Mouse (Mus musculus): Measurements from ENCODE around the gene Mrc2. TPM values are rescaled to one million over a fixed set of nuclear protein-coding genes. Genes with fewer than 3 reads are reported as not detected.
A peak's percentile ranks its signal among the peaks of the same experiment; 100 is the strongest.

Mrc2 gene
- polyA plus RNA-seq, 1 experiment from 2014 or later, result 10.7 TPM

- H3K4me3 ChIP-seq (replicated peaks), result no peak overlapping the region
- H3K36me3 ChIP-seq, result no peaks in the 10 kb centered on the region
- ATAC-seq (ENCODE audit: insufficient read depth, low FRiP score, low read depth), result no peak
- H3K27me3 ChIP-seq (replicated peaks), result no peaks in the 10 kb centered on the region
- no peaks in the 10 kb centered on the region for H3K9me3 ChIP-seq
- no peak overlapping the region for H3K27ac ChIP-seq
- 80% methylated on average over 9 of the region's 9 CpGs for WGBS
- no peak overlapping the region for H3K4me2 ChIP-seq
- H3K9ac ChIP-seq, result no peak overlapping the region
- H3K4me1 ChIP-seq, result no peaks in the 10 kb centered on the region
Observed at GRCm38 (mm10) chr11:105371818-105372217, 79.4 kb downstream of the Mrc2 start.

DNA sequence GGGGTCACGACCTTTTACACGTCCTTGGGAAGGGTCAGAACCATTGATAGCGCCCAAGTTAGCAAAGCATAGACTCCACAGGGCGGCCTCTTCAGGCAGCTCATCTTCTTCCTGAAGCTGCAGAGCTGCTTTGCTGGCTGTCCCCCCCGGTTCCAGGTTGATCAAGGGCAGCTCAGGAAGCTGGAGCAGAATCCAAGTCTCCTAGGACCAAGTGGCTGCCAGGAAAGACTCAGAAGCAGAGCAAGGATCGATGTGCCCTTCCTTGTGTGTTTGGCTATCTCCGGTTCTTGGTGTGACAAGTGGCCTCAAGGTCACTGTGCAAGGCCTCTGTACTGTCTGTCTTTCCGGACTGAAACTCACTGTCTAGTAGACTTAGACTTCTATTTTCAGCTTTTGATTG is 81.4 kb downstream of the Mrc2 start:
- Histone ChIP-seq H3K27ac (no peak overlapping the region), H3K4me3 (replicated peaks) (no peak overlapping the region), H3K4me1 (no peaks in the 10 kb centered on the region), H3K9me3 (no peaks in the 10 kb centered on the region), H3K9ac (no peak overlapping the region), H3K27me3 (replicated peaks) (no peaks in the 10 kb centered on the region), H3K36me3 (no peaks in the 10 kb centered on the region), H3K4me2 (no peak overlapping the region)
- no peak for ATAC-seq (ENCODE audit: insufficient read depth, low FRiP score, low read depth)
- WGBS, result 70% methylated on average over 8 of the region's 8 CpGs

DNA sequence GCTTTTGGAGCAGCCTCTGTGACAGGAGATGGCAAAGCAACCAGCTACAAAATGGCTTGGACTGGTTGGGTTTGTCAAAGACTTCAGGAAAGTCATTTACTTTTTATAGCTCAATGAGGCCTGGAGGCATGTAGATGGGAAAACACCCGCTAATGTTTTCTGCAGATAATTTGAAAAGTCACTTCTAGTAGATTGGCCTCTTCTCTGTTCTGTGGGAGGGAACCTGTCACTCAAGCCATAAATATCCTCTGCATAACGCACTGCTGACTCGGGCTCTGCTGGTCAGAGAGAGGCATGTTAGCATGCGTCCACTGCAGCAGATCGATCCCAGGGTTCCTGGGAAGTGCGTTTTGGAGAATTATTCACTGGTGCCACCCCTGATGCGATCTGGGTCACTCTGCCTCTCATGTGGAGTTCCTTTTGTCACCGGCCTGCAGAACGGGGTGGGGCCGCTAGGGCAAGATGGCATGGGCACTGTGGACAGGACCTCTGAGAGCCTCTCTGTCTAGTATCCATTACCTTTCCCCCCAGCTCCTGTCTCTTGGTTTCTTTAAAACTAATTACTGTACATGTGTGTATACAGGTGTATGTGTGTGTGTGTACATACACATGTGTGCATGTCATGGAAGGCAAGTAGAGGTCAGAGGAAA is 82.2 kb downstream of the Mrc2 start:
- Histone ChIP-seq H3K4me3 (replicated peaks) (no peak overlapping the region), H3K9me3 (no peaks in the 10 kb centered on the region), H3K4me1 (no peaks in the 10 kb centered on the region), H3K4me2 (no peak overlapping the region), H3K36me3 (no peaks in the 10 kb centered on the region), H3K27me3 (replicated peaks) (no peaks in the 10 kb centered on the region), H3K27ac (no peak overlapping the region), H3K9ac (no peak overlapping the region)
- no peak for ATAC-seq (ENCODE audit: insufficient read depth, low FRiP score, low read depth)
- 69% methylated on average over 10 of the region's 10 CpGs for whole genome bisulfite sequencing

- no peak overlapping the region for H3K27ac ChIP-seq
- H3K9ac ChIP-seq, result no peak overlapping the region
- no peaks in the 10 kb centered on the region for H3K36me3 ChIP-seq
- H3K27me3 ChIP-seq (replicated peaks), result no peaks in the 10 kb centered on the region
- no peaks in the 10 kb centered on the region for H3K4me1 ChIP-seq
- no peak overlapping the region for H3K4me3 ChIP-seq (replicated peaks)
- peak; percentile 76; the same call in 1 of the 2 replicates for ATAC-seq (ENCODE audit: insufficient read depth, low FRiP score, low read depth)
- no peaks in the 10 kb centered on the region for H3K9me3 ChIP-seq
- no peak overlapping the region for H3K4me2 ChIP-seq
- 90% methylated on average over 1 of the region's 1 CpGs for WGBS
Observed at GRCm38 (mm10) chr11:105375821-105376235, 83.4 kb downstream of the Mrc2 start.

DNA sequence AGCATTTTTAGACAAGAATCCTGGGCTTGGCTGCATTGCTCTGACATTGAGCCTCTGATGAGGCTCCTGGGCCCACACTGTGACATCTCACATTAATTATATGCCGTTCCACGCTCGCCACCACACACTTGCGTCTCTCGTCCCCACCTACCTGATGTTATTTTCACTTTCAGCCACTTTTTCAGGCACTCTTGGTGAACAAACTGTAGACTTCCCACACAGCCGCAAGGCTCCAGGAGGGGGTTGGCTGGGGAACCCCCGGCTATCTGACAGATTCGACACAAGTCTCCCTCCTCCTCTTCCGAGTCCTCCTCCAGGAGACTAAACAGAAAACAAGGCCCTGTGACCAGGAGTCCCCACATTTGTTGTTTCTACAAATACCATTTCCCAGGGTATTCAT is 92.8 kb downstream of the Mrc2 start:
- no peaks in the 10 kb centered on the region for H3K4me1 ChIP-seq
- no peak overlapping the region for H3K4me2 ChIP-seq
- 88% methylated on average over 9 of the region's 9 CpGs for WGBS
- no peak overlapping the region for H3K27ac ChIP-seq
- no peaks in the 10 kb centered on the region for H3K36me3 ChIP-seq
- ATAC-seq (ENCODE audit: insufficient read depth, low FRiP score, low read depth), result no peak
- no peak overlapping the region for H3K9ac ChIP-seq
- no peaks in the 10 kb centered on the region for H3K9me3 ChIP-seq
- no peaks in the 10 kb centered on the region for H3K27me3 ChIP-seq (replicated peaks)
- H3K4me3 ChIP-seq (replicated peaks), result no peak overlapping the region

- H3K27ac ChIP-seq, result no peak overlapping the region
- H3K4me2 ChIP-seq, result no peak overlapping the region
- H3K4me3 ChIP-seq (replicated peaks), result no peak overlapping the region
- 48% methylated on average over 2 of the region's 2 CpGs for WGBS
- no peaks in the 10 kb centered on the region for H3K27me3 ChIP-seq (replicated peaks)
- H3K4me1 ChIP-seq, result no peaks in the 10 kb centered on the region
- no peaks in the 10 kb centered on the region for H3K36me3 ChIP-seq
- no peaks in the 10 kb centered on the region for H3K9me3 ChIP-seq
- no peak for ATAC-seq (ENCODE audit: insufficient read depth, low FRiP score, low read depth)
- no peak overlapping the region for H3K9ac ChIP-seq
Observed at GRCm38 (mm10) chr11:105388636-105389035, 96.2 kb downstream of the Mrc2 start.

GRCm38 (mm10) chr11:105390290-105390689 is 97.8 kb downstream of the Mrc2 start:
- no peak for ATAC-seq (ENCODE audit: insufficient read depth, low FRiP score, low read depth)
- H3K9me3 ChIP-seq, result no peaks in the 10 kb centered on the region
- H3K27me3 ChIP-seq (replicated peaks), result no peaks in the 10 kb centered on the region
- no peak overlapping the region for H3K27ac ChIP-seq
- no peak overlapping the region for H3K9ac ChIP-seq
- H3K4me3 ChIP-seq (replicated peaks), result no peak overlapping the region
- no peaks in the 10 kb centered on the region for H3K4me1 ChIP-seq
- H3K36me3 ChIP-seq, result no peaks in the 10 kb centered on the region
- no peak overlapping the region for H3K4me2 ChIP-seq
- 89% methylated on average over 7 of the region's 7 CpGs for WGBS

Other genes starting within 250 kb of the Mrc2 start
- gene Efcab3, start 229.1 kb upstream of the Mrc2 start, polyA plus RNA-seq (2015; fragmentation: Nextera tagmentation; extraction: Ambion mirVana), result 0.58 TPM in 1 of 2 replicates, not detected in the other
- gene Mettl2, start 166.2 kb upstream of the Mrc2 start, polyA plus RNA-seq (2015; fragmentation: Nextera tagmentation; extraction: Ambion mirVana), result 36.1 and 40.1 TPM in 2 replicates
- gene Gm10842, start 145.8 kb upstream of the Mrc2 start, polyA plus RNA-seq (2015; fragmentation: Nextera tagmentation; extraction: Ambion mirVana), result not detected in 2 replicates
- gene Tlk2, start 113.8 kb upstream of the Mrc2 start, polyA plus RNA-seq (2015; fragmentation: Nextera tagmentation; extraction: Ambion mirVana), result 15.1 and 17.4 TPM in 2 replicates
- gene March10, start 164.1 kb downstream of the Mrc2 start, polyA plus RNA-seq (2015; fragmentation: Nextera tagmentation; extraction: Ambion mirVana), result not detected in 2 replicates

Measured in stomach, embryonic 15.5 days (tissue).